Mouse (Mus musculus): ENCODE results near the gene Prdm2. TPM values are rescaled to one million over a fixed set of nuclear protein-coding genes. Genes with fewer than 3 reads are reported as not detected.

Prdm2 gene
- total and polyA plus RNA-seq, 3 experiments: 4.3 to 13.5 TPM; not detected in 1

- Histone ChIP-seq H3K36me3 (ENCODE audit: control insufficient read depth in 1 of 2, insufficient read depth in 2 of 2, low read length in 2 of 2) (0 out of 4 replicates have a peak, but pooled peaks cover 0 to 1% of the 10 kb centered on the region in 2 experiments), H3K79me2 (ENCODE audit: control insufficient read depth, insufficient read depth, low read length, poor library complexity) (no peaks in the 10 kb centered on the region), H3K4me3 (ENCODE audit: control insufficient read depth in 1 of 2, insufficient read depth in 1 of 2, low read depth in 2 of 2, low read length in 2 of 2) (no peak overlapping the region), H3K27ac (ENCODE audit: control insufficient read depth, low read depth, low read length) (no peak overlapping the region), H3K9ac (ENCODE audit: control insufficient read depth, low read depth, low read length, poor library complexity, severe bottlenecking) (no peak overlapping the region), H3K4me1 (ENCODE audit: control insufficient read depth in 1 of 2, insufficient read depth in 2 of 2, low read length in 2 of 2) (no peaks in the 10 kb centered on the region), H3K9me3 (replicated peaks; ENCODE audit: insufficient read depth, low read length) (no peaks in the 10 kb centered on the region), H3K27me3 (ENCODE audit: control insufficient read depth in 1 of 2, insufficient read depth in 2 of 2, low read length in 2 of 2) (no peaks in the 10 kb centered on the region)
- no peak for TF ChIP-seq UBTF (IDR thresholded peaks at IDR 0.05; ENCODE audit: borderline replicate concordance, insufficient read depth, low read depth, low read length)
- TF ChIP-seq BHLHE40 (IDR thresholded peaks at IDR 0.05; ENCODE audit: borderline replicate concordance, low read depth, low read length): no peak
- no peak for DNase-seq (ENCODE audit: low read depth, low spot score)
Measured at GRCm38 (mm10) chr4:143126476-143126875, 86.3 kb downstream of the Prdm2 start.

GRCm38 (mm10) chr4:143125290-143125689, 87.5 kb downstream of the Prdm2 start:
- Histone ChIP-seq H3K4me3 (ENCODE audit: control insufficient read depth in 1 of 2, insufficient read depth in 1 of 2, low read depth in 2 of 2, low read length in 2 of 2) (no peak overlapping the region), H3K27ac (ENCODE audit: control insufficient read depth, low read depth, low read length) (no peak overlapping the region), H3K79me2 (ENCODE audit: control insufficient read depth, insufficient read depth, low read length, poor library complexity) (no peaks in the 10 kb centered on the region), H3K9me3 (replicated peaks; ENCODE audit: insufficient read depth, low read length) (no peaks in the 10 kb centered on the region), H3K4me1 (ENCODE audit: control insufficient read depth in 1 of 2, insufficient read depth in 2 of 2, low read length in 2 of 2) (no peaks in the 10 kb centered on the region), H3K9ac (ENCODE audit: control insufficient read depth, low read depth, low read length, poor library complexity, severe bottlenecking) (no peak overlapping the region), H3K27me3 (ENCODE audit: control insufficient read depth in 1 of 2, insufficient read depth in 2 of 2, low read length in 2 of 2) (no peaks in the 10 kb centered on the region), H3K36me3 (ENCODE audit: control insufficient read depth in 1 of 2, insufficient read depth in 2 of 2, low read length in 2 of 2) (0 out of 4 replicates have a peak, but pooled peaks cover 0 to 1% of the 10 kb centered on the region in 2 experiments)
- DNase-seq (ENCODE audit: low read depth, low spot score): no peak
- TF ChIP-seq ZKSCAN1 (IDR thresholded peaks at IDR 0.05; ENCODE audit: low read depth, low read length) (no peak), ELF1 (IDR thresholded peaks at IDR 0.05; ENCODE audit: low read depth, low read length) (no peak), ZNF384 (IDR thresholded peaks at IDR 0.05; ENCODE audit: low read depth, low read length) (no peak), GABPA (IDR thresholded peaks at IDR 0.05; ENCODE audit: low read depth, low read length) (no peak), JUND (IDR thresholded peaks at IDR 0.05; ENCODE audit: low read depth, low read length) (no peak), SMC3 (IDR thresholded peaks at IDR 0.05; ENCODE audit: low read depth, low read length) (no peak), UBTF (IDR thresholded peaks at IDR 0.05; ENCODE audit: borderline replicate concordance, insufficient read depth, low read depth, low read length) (no peak), MAZ (IDR thresholded peaks at IDR 0.05; ENCODE audit: low read depth, low read length) (no peak), ZMIZ1 (IDR thresholded peaks at IDR 0.05; ENCODE audit: low read depth, low read length) (no peak), POLR2A (IDR thresholded peaks at IDR 0.05; ENCODE audit: control insufficient read depth in 1 of 2, insufficient read depth in 1 of 2, low read depth in 1 of 2, low read length in 2 of 2, poor library complexity in 1 of 2) (no peak), MXI1 (IDR thresholded peaks at IDR 0.05; ENCODE audit: low read depth, low read length) (no peak), MYC (IDR thresholded peaks at IDR 0.05; ENCODE audit: low read depth, low read length) (no peak), ETS1 (IDR thresholded peaks at IDR 0.05; ENCODE audit: low read depth, low read length) (no peak), USF2 (IDR thresholded peaks at IDR 0.05; ENCODE audit: borderline replicate concordance in 1 of 2, insufficient read depth in 1 of 2, low read depth in 1 of 2, low read length in 2 of 2) (no peak), SIN3A (IDR thresholded peaks at IDR 0.05; ENCODE audit: low read length) (no peak)

Data from MEL (cell line).